Mouse (Mus musculus): Measurements from ENCODE around the gene Cadm2. TPM values are rescaled to one million over a fixed set of nuclear protein-coding genes. Genes with fewer than 3 reads are reported as not detected.

Cadm2 gene
- total RNA-seq, 2 experiments from 2014 or later, result 0.20 to 1.3 TPM

DNA sequence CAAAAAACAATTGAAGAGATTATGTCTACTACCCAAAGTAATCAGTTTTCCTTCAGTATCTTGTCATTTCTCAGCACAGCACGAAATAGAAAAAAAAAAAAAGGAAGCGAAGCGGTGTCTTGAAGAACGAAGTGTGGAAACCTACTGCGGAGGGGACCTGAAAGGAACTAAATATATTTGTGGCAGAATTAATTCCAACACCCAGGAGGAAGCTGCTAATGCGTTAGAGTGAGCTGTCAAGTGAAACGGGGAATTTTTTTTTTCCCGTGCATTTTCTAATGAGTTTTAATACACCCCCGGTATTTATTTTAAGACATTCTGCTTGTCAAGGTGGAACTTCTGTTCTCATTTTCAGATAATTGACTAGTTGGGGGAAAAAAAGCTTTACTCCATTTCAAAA lies 111.6 kb downstream of the Cadm2 start:
- DNase-seq, result no peak

DNA sequence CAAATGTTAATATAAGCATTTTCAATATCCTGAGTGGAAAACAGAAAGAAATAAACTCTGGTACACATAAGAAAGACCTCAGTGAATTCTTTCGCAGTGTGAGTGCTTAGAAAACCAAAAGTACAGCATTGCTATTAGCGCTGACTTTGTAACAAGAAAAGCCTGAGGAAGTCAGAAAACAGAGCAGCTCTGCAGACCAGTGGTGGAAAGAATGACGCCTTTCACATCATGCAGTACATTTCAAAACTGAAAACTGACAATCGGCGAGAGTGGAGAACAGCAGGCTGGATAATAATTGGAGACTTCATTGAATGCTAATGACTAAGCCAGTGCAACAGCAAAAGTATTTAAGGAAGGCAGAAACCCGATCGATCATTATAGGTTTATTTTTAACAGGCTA lies 138.2 kb downstream of the Cadm2 start:
- no peak for DNase-seq

DNA sequence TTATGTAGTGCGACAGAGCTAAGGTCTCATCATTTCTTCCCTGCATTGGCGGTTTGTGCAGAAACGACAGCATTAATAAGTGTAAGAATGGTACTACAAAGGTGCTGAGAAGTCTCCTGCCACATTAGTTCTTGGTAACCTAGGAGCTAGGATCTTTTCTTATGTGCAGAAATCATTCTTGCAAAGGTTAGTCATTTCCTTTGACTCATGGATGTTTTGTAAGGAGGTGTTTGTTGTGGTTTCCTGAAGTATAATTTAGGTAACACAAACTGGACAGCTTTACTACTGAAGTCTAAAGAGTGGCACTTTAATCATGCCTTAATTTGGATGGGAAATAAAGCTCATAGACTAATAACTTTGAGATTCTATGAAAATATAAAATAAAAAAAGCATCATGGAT lies 153.7 kb downstream of the Cadm2 start:
- DNase-seq, result no peak

DNA sequence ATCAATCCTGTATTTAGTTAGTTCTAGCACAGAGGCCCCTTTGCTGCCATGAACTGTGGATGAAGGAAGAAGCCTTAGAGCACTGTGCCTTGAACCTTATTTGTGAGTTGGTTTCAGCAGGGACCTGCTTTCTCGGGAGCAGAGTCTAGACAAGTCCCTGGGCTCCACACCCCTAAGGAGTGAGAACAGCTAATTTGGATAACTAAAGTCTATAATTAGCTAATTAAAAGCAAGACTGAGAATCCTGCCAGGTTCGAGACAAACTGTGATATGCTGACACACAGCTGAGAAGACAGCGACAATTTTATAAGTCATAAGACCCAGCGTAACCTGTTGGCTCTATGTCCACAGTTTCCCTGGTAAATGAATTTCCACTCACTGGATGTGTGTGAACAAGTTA lies 184.4 kb downstream of the Cadm2 start:
- no peak for DNase-seq

DNA sequence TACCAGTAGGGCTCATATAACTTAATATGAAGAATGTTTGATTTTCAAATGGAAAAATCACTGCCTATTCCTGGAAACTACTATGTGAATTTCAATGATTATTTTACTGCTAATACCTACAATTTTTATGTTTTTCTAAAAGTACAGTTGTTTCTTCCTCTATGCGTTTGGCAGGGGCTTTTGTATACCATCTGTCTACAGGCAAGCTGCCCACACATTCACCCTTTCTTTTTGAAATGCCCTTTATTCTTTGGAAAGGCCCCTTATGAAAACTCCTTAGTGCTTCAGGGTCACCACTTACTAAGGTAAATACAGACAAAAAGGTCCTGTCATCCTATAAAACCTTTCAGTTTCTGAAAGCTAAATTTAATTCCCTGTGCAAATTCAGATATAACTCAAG lies 195.3 kb downstream of the Cadm2 start:
- DNase-seq, result no peak

GRCm38 (mm10) chr16:67410926-67411325 lies 209.8 kb downstream of the Cadm2 start:
- no peak for DNase-seq

GRCm38 (mm10) chr16:67410482-67410881 lies 210.2 kb downstream of the Cadm2 start:
- no peak for DNase-seq

DNA sequence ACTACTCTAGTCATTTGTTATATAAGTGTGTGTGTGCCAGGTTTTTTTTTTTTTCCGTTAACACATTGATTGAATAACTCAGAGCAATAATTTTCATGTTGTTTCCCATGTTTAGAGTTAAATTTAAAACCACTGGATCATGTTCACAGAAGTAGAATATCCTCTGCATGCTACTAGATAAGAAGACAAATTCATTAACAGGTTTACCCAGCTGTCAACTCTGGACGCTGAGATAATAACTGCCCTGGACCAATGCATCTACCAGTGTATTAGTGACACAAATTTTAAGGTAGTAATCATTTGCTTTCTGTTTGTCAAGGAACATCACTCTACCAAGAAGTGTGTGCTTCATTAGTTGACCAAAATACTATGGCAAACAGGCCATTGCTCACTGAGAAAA lies 253.0 kb downstream of the Cadm2 start:
- DNase-seq, result no peak

GRCm38 (mm10) chr16:67348011-67348410 lies 272.7 kb downstream of the Cadm2 start:
- DNase-seq, result no peak

- no peak for DNase-seq
Observed at GRCm38 (mm10) chr16:67347561-67347960, 273.1 kb downstream of the Cadm2 start.

- DNase-seq, result no peak
Observed at GRCm38 (mm10) chr16:67346621-67347290, 274.0 kb downstream of the Cadm2 start.

DNA sequence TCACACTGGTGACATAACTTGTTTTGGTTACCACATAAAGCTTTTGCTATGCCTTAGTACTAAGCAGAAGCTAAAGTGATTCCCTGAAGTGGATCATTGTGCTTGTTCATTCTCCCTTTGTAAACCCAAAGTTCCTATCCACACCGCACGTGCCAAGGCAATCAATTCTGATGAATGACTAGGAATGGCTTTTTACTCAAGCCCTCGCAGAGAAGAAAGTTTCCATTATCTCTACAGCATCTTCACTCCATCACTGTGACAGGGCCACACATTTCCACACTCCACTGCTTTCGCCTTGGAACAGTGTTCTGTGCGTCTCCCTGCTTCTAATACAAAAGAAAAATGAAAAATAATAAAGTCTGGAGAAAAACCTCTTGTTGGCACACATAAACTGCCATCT lies 276.5 kb downstream of the Cadm2 start:
- DNase-seq, result no peak

- no peak for DNase-seq
Observed at GRCm38 (mm10) chr16:67311033-67311432, 309.7 kb downstream of the Cadm2 start.

GRCm38 (mm10) chr16:67284664-67285063 lies 336.0 kb downstream of the Cadm2 start:
- DNase-seq, result no peak

- no peak for DNase-seq
Observed at GRCm38 (mm10) chr16:67243598-67243997, 377.1 kb downstream of the Cadm2 start.

DNA sequence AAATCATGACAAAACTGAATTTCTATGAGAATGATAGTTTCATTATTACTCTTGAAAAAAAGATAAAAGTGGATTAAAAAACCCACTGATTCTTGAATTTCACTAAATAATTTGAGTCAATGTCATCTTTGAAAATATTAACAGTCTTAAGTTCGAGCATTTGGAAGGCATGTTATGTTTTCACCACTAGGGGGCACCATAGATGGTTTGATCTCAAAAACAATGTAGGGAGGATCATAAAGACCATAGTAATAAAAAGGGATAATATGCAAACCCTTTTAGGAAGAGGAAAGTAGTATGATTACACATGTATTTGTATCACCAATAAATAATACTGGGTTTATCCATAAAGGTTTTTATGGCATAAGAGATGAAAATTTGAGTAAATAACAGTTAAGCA lies 385.8 kb downstream of the Cadm2 start:
- no peak for DNase-seq

GRCm38 (mm10) chr16:67226696-67227095 lies 394.0 kb downstream of the Cadm2 start:
- no peak for DNase-seq

DNA sequence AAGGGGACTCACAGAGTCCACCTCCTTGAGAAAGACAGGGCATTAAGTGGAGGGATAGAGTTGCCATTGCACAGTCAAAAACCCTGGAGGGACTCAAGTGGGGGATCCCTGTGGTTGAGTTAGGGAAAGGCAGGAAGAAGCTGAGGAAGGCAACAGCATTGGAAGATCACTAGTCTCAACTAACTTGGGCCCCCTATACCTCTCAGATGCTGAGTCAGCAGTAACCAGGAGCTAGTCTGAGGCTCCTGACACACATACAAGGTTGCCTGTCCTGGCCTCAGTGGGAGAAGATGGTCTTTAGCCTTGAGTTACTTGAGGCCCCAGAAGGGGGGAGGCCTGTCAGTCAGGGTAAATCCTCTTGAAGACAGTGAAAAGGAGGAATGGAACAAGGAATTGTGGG lies 417.4 kb downstream of the Cadm2 start:
- no peak for DNase-seq

GRCm38 (mm10) chr16:67192852-67193415 lies 427.8 kb downstream of the Cadm2 start:
- DNase-seq, result no peak

- DNase-seq, result no peak
Observed at GRCm38 (mm10) chr16:67192395-67192794, 428.3 kb downstream of the Cadm2 start.

DNA sequence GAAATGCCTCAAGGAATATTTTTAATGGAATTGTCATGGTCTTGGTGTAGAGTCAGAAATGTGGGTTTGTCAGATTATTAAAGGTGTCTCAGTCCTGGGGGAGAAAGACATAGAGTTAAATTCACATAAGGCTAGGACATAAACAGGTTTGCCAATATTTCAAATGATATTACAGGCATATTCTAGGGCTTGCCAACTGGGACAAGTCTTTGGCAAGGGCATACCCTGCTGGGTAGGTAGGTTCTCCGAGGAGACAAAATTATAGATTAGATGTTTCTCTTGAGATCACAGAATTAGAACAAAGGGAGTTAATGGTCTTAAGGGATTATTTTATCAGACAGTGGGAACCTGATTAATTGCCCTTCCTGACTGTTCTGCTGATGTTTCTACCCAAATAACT lies 434.4 kb downstream of the Cadm2 start:
- no peak for DNase-seq

DNA sequence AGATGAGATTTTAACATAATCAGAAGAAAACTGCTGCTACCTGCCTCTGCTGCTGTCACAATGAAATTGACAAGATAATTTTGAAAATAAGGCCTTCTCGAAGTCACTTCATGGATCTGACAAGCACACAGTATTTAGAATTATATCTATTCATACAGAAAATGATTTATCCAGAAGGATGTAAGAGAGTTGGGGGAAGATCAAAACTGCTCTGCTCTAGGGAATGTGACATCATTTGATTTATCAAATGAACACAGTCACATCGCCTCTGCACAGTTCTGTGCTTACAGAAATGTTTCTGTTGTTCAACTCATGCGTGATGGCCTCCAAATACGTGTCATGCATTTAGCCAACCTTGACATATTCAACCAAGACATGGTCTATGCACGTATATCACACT lies 437.8 kb downstream of the Cadm2 start:
- DNase-seq, result no peak

DNA sequence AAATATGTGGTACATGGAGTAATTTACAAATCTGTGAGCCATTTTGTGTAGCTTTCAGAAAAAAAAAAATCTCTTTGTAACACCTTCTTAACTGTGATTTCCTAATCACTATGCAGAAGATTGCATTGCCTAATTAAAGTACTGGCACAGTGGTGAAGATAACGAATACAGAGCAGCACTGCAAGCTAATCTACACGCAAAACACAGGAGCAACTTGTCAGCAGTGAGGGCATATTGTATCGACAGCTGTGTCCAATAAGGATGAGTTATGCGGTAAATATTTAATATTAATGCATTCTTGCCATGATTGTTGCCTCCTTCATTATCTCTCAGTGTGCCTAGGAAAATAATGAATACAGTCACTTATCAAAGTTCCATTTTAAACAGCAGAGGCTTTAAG lies 445.3 kb downstream of the Cadm2 start:
- DNase-seq, result no peak

DNA sequence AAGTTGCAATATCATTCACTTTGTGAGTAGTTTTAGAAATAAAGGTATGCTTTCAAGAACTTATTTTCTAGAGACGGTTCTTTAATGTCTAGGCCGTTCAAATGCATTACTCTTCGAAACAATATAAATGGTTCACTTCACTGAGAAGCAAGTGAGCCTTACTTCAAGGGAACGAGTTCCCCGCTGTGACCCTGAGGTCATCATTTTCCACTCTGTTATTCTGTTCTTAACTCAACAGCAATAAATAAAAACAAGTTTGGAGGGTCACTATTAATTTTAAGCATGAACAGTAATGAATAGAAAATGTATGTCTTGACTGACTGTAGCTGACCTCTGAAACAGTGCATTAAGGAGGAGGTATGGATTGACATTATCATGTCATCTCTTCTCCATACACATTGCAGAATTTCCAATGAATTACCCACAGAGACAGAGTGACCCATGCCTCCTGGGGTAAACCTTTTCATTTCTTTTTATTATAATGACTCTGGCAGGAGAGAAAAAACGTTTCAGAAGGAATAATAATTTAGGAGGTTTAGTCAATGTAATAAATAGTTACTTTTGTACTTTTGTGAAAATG lies 458.4 kb downstream of the Cadm2 start:
- no peak for DNase-seq

Measured in gastrocnemius, postnatal 25 days (tissue).